Mouse (Mus musculus) gastrocnemius, adult 18-20 months (tissue): ENCODE results near the gene Rho. TPM values are rescaled to one million over a fixed set of nuclear protein-coding genes. Genes with fewer than 3 reads are reported as not detected.

Experiments
- DNase-seq: peaks from one replicate; pipeline ENCODE4 v3.0.0; 2021; ENCODE audit warnings: low spot score
- total RNA-seq, 2 experiments: library from RNA; stranded (reverse); gene quantifications; 2 replicates each; pipeline ENCODE4 v1.2.3; 2021

Rho gene
- total RNA-seq, 2 experiments from 2014 or later: 0.05 TPM; not detected in 1

DNA sequence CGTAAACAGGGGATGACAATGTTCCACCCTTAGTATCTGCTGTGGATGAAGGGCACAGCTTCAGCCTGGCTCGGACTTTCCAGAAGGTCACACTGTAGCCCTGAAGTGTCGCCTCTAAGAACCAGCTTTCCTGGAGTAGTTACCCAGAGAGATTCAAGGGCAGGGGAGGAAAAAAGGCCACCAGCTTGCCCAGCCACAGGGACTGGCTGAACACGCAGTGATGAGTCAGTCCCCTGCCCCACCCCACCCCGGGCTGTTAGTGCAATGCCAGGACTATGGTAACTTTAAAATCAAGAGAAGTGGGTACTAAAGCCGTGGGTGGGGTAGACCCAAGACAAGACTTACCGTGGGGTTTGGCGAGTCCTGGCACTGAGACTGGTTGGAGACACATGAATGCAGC is 44.1 kb downstream of the Rho start:
- DNase-seq: no peak

DNA sequence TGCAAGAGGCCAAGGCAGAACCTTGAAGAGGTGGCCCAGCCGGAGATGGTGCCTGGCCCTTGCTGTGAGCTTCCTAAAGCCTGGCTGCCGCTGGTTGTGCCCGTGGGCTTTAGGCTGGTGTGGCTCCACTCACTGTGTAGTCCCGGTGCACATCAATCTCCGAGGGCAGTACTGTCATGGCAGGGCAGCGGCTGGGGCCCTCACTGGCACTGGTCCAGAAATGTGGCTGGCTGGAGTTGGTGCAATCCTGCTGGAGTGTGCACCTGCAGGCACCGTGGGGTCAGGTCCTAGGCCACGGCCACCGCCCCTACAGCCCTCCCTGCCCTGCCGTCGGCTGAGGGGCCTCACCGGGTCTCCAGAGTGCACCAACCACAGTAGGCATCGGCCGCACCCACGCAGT is 46.3 kb downstream of the Rho start:
- no peak for DNase-seq

DNA sequence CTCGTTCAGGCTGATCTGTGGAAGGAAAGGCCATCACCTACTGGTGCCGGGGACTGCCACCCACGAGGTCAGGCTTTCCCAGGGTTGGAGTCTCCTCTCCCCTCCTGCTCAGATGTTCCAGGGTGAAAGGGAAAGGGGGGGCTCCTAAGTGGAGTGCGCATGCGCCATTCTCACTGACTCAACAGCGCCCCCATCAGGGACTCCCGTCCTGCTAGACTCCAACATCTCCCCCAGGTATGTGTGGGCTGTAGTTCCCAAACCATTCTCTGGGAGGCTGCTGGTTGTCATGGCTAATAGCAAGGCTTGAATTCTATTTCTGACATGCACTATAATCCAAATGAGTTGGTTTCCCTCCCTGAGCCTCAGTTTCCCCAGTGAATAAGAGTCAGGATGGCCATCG is 47.0 kb downstream of the Rho start:
- DNase-seq: no peak

DNA sequence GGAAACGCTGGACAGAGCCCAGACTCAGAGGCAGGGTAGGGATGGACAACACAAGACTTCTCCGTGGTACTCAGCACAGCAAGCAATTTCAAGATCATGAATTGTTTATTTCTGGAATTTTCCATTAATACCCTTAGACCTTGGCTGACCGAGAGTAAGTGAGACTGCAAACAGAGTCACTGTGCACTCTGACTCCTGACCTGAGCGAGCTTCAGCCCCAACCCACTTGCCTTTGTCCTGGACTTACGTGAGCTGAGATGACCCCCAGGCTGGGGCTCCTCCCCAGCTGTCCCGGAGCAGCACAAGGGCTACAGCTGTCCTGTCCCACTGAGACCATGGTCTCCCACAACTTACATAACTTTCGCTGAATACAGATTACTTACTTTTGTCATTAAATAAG is 51.3 kb downstream of the Rho start:
- DNase-seq: no peak

DNA sequence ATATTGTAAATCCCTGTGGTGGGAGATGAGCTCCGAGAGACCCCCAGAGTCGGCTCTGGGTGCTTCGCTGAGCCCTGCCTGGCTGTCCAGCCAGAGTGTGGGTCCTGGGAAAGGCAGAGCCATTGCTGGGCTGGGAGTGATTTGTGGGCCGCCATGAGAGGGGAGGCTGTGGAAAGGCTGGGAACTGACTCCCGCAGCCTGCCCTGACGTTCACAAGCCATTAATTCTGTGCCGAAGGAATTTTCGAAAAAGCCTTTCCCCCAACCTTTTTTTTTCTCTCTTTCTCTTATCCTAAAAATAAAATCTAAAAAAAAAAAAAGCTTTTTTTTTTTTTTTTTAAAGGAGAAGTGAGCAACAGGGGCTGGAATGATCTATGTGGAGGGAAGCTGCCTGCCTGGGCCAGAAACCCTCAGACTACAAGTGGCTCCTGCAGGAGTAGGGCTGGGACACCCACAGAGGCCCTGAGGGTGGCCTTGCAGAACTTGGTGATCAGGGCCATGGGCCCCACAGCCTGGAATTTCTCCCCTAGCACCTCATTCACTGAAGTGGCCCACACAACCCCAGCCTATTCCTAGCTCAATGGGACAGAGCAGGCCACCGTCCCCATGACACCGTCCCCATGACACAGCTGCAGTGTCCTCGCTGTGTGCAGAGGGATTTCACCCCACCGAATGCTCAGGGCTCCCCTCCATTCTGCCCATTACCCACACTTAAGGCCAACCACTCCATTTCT is 51.9 kb downstream of the Rho start:
- DNase-seq: no peak

DNA sequence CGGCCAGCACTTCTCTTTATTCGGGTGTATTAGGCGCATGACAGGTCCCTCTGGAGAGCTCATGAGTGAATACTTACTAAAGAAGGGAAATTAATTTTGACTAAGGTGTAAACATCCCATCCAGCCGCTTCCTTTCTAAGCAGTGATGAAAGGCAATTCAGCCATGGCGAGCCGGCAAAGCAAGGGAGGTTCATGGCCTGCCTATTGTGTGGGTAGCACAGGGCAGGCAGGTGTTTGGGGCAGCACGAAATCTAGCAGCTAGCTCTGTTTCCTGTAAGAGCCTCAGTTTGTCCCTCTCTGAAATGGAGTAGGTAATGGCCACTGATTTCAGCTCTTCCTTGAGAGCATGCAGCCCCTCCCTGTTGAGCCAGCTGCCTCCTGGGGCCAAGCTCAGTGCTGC is 53.0 kb downstream of the Rho start:
- no peak for DNase-seq

DNA sequence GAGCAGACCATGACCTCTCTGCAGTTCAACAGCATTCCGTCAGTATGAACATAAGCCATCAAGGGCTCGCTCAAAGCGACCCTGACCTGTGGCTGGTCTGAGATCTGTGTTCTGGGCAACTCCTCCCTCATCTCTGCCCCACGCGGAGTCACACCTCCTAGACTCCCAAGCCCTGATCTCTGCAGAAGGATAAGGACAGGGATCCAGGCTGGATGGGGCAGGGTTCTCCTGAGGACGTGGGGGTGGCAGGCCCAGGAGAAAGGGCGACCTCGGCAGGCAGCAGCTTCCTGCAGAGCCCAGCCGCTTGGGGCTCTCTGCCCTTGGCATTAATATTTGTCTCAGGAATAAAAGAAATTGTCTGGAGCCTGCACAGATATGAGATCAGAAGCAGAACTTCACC is 54.1 kb downstream of the Rho start:
- no peak for DNase-seq

DNA sequence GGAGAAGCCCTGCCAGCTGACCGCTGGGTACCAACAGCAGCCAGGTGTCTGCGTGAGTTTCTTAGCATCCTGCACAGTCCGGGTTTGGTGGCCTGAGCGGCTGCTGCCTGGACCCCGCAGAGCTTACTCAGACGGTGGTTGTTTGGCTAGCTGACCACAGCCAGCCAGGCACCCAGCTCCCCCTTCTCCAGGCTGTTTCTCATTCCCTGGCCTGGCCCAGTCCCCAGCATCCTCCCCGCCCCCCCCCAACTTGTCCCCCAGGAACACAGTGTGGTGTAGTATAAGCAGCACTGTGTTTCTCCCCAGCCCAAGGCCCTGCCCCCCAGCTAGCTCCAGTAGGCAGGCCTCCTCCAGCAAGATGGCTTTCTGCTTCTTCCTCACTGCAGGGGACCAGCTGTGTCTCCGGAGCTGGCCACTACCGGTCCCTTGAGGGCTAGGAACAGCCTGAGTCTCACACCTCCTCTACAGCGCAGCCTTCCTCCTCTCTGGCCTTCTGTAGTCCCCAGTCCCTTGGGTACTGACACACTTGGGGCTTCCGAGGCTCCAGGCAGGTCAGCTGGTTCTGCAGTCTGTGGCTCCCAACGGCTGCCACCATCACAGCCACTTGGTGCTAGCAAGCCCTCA is 55.0 kb downstream of the Rho start:
- DNase-seq: no peak

DNA sequence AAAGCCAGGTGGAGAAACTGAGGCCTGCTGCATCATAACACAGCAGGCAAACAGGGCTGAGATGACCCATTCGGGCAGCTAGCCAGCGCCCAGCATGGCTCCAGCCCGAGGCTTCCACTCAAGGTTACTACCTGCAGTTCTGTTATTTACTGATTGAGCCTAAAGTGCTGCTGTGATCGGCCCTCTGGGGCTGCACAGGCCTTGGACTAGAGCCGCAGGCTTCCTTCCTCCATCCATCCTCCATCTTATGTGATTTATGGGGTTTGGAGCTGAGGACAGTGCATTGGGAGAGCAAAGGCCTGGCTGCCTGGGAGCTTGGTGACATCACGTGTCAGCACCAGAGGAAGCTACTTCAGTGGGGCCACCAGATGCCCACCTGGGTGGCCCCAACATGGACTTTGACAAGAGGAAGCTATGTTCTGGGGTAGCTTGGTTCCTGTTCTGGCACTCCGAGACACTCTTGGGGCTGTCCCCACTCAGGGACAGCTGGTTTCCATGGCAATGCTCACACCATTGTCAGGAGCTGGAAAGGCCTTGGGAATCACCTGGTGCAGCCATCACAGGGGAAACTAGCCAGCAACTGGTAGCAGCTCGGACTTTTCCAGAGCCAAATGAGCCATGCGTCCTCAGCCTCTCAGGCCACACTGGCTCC is 55.7 kb downstream of the Rho start:
- DNase-seq: no peak

DNA sequence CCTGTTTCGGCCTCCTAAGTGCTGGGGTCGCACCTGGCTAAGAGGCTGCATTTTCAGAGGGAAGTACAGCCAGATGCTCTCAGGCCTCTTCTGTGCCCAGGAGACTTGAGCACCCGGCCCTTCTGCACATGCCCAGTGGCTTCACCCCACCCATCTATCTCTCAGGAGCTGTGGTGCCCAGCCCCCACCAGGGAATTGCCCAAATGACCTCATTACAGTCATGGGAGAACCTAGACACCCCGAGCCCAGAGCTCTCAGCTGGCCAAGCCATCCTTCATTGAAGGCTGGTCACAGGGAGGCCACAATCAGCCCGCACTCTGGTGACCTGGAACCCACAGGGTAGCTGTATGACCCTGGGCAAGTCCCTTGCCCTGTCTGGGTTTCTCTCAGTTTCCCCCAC is 57.5 kb downstream of the Rho start:
- DNase-seq: no peak

DNA sequence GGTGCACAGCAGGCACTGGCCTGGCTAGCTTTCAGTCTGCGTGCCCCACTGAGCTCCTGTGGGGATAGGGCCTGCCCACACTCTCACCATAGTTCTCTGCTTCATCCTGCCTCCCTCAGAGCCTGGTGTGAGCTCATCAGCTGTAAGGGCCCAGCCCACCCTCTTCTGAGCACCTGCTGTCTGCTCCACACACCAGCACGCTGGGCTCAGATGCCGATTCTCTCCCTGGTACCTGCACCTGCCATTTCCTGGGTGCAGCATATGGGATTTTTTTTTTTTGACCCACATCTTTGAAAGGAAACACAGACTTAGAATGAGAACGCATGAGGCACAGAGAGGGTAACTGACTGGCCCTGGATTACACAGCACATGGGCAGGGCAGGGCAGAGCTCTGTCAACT is 58.1 kb downstream of the Rho start:
- no peak for DNase-seq

Other genes with a start within 250 kb of the Rho start
- gene Tmem40, start 169.3 kb upstream of the Rho start, total RNA-seq: under 1 TPM in 1 of 2 experiments, not detected in 1; 0.43 TPM
- 10 to 100 TPM; 74.8 to 78.7 TPM for gene Cand2, start 157.2 kb upstream of the Rho start, total RNA-seq
- 100 to 1,000 TPM; 568 to 577 TPM for gene Rpl32, start 123.0 kb upstream of the Rho start, total RNA-seq
- under 1 TPM in 1 of 2 experiments, not detected in 1; 0.14 TPM for gene Efcab12, start 93.3 kb upstream of the Rho start, total RNA-seq
- under 1 TPM; 0.83 to 0.94 TPM for gene Mbd4, start 78.4 kb upstream of the Rho start, total RNA-seq
- gene Ift122, start 78.3 kb upstream of the Rho start, total RNA-seq: 1 to 10 TPM; 3.9 to 4.2 TPM
- gene H1foo, start 13.2 kb downstream of the Rho start, total RNA-seq: not detected
- gene Plxnd1, start 63.3 kb downstream of the Rho start, total RNA-seq: 10 to 100 TPM; 20.0 to 23.7 TPM